8 mouse cellular contexts compared by ENCODE assay signal in genomic region chr13:108158465-108159240, GRCm38 (mm10). TPM values are rescaled to one million over a fixed set of nuclear protein-coding genes. Genes with fewer than 3 reads are reported as not detected.
DNase-seq lines count a peak whose midpoint lies in the region; ATAC-seq and TF ChIP-seq lines count a peak whose summit lies in the region.

Ndufaf2 (minus strand) TSS chr13:108158623.
Ercc8 (plus strand) TSS chr13:108158731.

- H3K27ac ChIP-seq in bone marrow macrophage, adult 2 months (ENCODE audit: insufficient read depth, low read depth, low read length), result no peak within 1 kb of the TSS
- no peak within 1 kb of the TSS for H3K27ac ChIP-seq in embryonic fibroblast, embryonic 13.5 days (ENCODE audit: insufficient read depth, low read length)
- H3K27ac ChIP-seq in kidney, embryonic 14.5 days (ENCODE audit: low read depth, low read length), result no peak within 1 kb of the TSS
- H3K27ac ChIP-seq in limb, embryonic 15.5 days, result no peak within 1 kb of the TSS

- peak within 1 kb of the TSS; percentile 75 for H3K4me3 ChIP-seq in bone marrow macrophage, adult 2 months (ENCODE audit: insufficient read depth, low read length)
- H3K4me3 ChIP-seq in embryonic fibroblast, embryonic 13.5 days (ENCODE audit: insufficient read depth, low read length), result peak within 1 kb of the TSS; percentile 90
- peak within 1 kb of the TSS; percentile 93 for H3K4me3 ChIP-seq in kidney, embryonic 14.5 days (ENCODE audit: low read length)
- peak within 1 kb of the TSS; percentile 74 for H3K4me3 ChIP-seq in limb, embryonic 15.5 days

- under 1% methylated on average over 47 of the region's 47 CpGs for WGBS in kidney, embryonic 14.5 days
- WGBS in limb, embryonic 15.5 days, result under 1% methylated on average over 47 of the region's 47 CpGs

- peak within 1 kb of the TSS; percentile 74 for H3K9ac ChIP-seq in kidney, embryonic 14.5 days (ENCODE audit: low read depth, low read length)
- H3K9ac ChIP-seq in limb, embryonic 15.5 days, result peak within 1 kb of the TSS; percentile 52

- peak within 1 kb of the TSS; percentile 79 for H3K4me2 ChIP-seq in kidney, embryonic 14.5 days (replicated peaks; ENCODE audit: low read depth, low read length)
- peak within 1 kb of the TSS; percentile 79 for H3K4me2 ChIP-seq in limb, embryonic 15.5 days

- H3K9me3 ChIP-seq in kidney, embryonic 14.5 days (ENCODE audit: control insufficient read depth, low read length), result no peaks in the 10 kb centered on the region
- H3K9me3 ChIP-seq in limb, embryonic 15.5 days, result no peaks in the 10 kb centered on the region

- ATAC-seq in kidney, embryonic 14.5 days (ENCODE audit: low FRiP score, low TSS enrichment), result peak; percentile 97
- ATAC-seq in limb, embryonic 15.5 days (ENCODE audit: insufficient number of reproducible peaks, low FRiP score, low TSS enrichment, low read depth), result peak; percentile 98

- no peak for TF ChIP-seq CTCF in bone marrow macrophage, adult 2 months (IDR thresholded peaks at IDR 0.05; ENCODE audit: low read depth, low read length)
- TF ChIP-seq CTCF in embryonic fibroblast, embryonic 13.5 days (IDR thresholded peaks at IDR 0.05; ENCODE audit: borderline replicate concordance, insufficient read depth, low read length), result 0 out of 2 replicates have a peak, but pooled peaks have one; percentile 3

- H3K4me1 ChIP-seq in bone marrow macrophage, adult 2 months (ENCODE audit: control insufficient read depth, insufficient read depth, low read length), result peaks cover 4% of the 10 kb centered on the region; the same call in 1 of the 2 replicates
- H3K4me1 ChIP-seq in embryonic fibroblast, embryonic 13.5 days (ENCODE audit: control insufficient read depth, insufficient read depth, low read length), result no peaks in the 10 kb centered on the region; the same call in 1 of the 2 replicates
- peaks cover 12% of the 10 kb centered on the region; the same call in 1 of the 2 replicates for H3K4me1 ChIP-seq in kidney, embryonic 14.5 days (ENCODE audit: control insufficient read depth, insufficient read depth, low read length)
- H3K4me1 ChIP-seq in limb, embryonic 15.5 days, result peaks cover 9% of the 10 kb centered on the region

- DNase-seq in A20 (ENCODE audit: low read depth, low spot score), result peak; percentile 95
- DNase-seq in heart, adult 9 months (ENCODE audit: low spot score in 2 of 2), result peak; percentile 93
- peak; percentile 76 to 89 for DNase-seq in monocyte, adult 2 months (ENCODE audit: low read depth in 1 of 2, low spot score in 2 of 2)
- DNase-seq in spleen, postnatal 36 days (ENCODE audit: low spot score in 2 of 2), result peak; percentile 91 to 94

- no peak for TF ChIP-seq POLR2A in bone marrow macrophage, adult 2 months (IDR thresholded peaks at IDR 0.05; ENCODE audit: borderline replicate concordance, low read depth, low read length)
- peak; percentile 92 for TF ChIP-seq POLR2A in embryonic fibroblast, embryonic 13.5 days (IDR thresholded peaks at IDR 0.05; ENCODE audit: low read depth, low read length)

- no peaks in the 10 kb centered on the region for H3K27me3 ChIP-seq in kidney, embryonic 14.5 days (ENCODE audit: control insufficient read depth, insufficient read depth, low read length)
- no peaks in the 10 kb centered on the region for H3K27me3 ChIP-seq in limb, embryonic 15.5 days

- peaks cover 12% of the 10 kb centered on the region; the same call in 1 of the 2 replicates for H3K36me3 ChIP-seq in kidney, embryonic 14.5 days (ENCODE audit: control insufficient read depth, insufficient read depth, low read length)
- H3K36me3 ChIP-seq in limb, embryonic 15.5 days, result peaks cover 11% of the 10 kb centered on the region

RNA-seq across cellular contexts. Expression of gene Ndufaf2, which starts in this region (rescaled TPM):
- polyA plus RNA-seq in bone marrow macrophage, adult 2 months (2012; ENCODE audit: insufficient read depth, insufficient read length, missing spikeins), result 21.5 and 22.0 TPM in 2 replicates
- polyA plus RNA-seq in embryonic fibroblast, embryonic 13.5 days (2011; ENCODE audit: insufficient read length, low read depth, missing spikeins), result 49.5 and 52.6 TPM in 2 replicates
- polyA plus RNA-seq in kidney, embryonic 14.5 days (2014; fragmentation: Nextera tagmentation; extraction: Ambion mirVana), result 80.4 and 113 TPM in 2 replicates
- 59.3 and 63.2 TPM in 2 replicates for polyA plus RNA-seq in limb, embryonic 15.5 days (2015; fragmentation: Nextera tagmentation; extraction: Ambion mirVana)

RNA-seq across cellular contexts. Expression of gene Ercc8, which starts in this region (rescaled TPM):
- polyA plus RNA-seq in bone marrow macrophage, adult 2 months (2012; ENCODE audit: insufficient read depth, insufficient read length, missing spikeins), result 2.4 and 3.1 TPM in 2 replicates
- polyA plus RNA-seq in embryonic fibroblast, embryonic 13.5 days (2011; ENCODE audit: insufficient read length, low read depth, missing spikeins), result 5.5 and 8.4 TPM in 2 replicates
- polyA plus RNA-seq in kidney, embryonic 14.5 days (2014; fragmentation: Nextera tagmentation; extraction: Ambion mirVana), result 20.0 and 20.4 TPM in 2 replicates
- 14.6 and 16.4 TPM in 2 replicates for polyA plus RNA-seq in limb, embryonic 15.5 days (2015; fragmentation: Nextera tagmentation; extraction: Ambion mirVana)
